Mouse (Mus musculus) brain, adult 2 months (tissue): ENCODE data around the gene Fam98a.

Source experiments
- DNase-seq: peaks from one replicate; pipeline ENCODE4 v3.0.0; 2011; ENCODE audit warnings: low read depth, low spot score

The Fam98a gene

GRCm38 (mm10) chr17:75551512-75552400 is at the start of gene Fam98a:
Gene Fam98a (minus strand): TSS chr17:75551946.
- peak; percentile 99 for DNase-seq

GRCm38 (mm10) chr17:75598652-75599051 is 46.9 kb upstream of the Fam98a start:
- no peak for DNase-seq

GRCm38 (mm10) chr17:75582738-75583137 is 31.0 kb upstream of the Fam98a start:
- no peak for DNase-seq

- no peak for DNase-seq
Observed at GRCm38 (mm10) chr17:75575608-75576007, 23.9 kb upstream of the Fam98a start.

GRCm38 (mm10) chr17:75558041-75558440 is 6.3 kb upstream of the Fam98a start:
- no peak for DNase-seq

GRCm38 (mm10) chr17:75557031-75557430 is 5.3 kb upstream of the Fam98a start:
- DNase-seq = no peak

GRCm38 (mm10) chr17:75550771-75551413 is 854 bp downstream of the Fam98a start:
- no peak for DNase-seq

GRCm38 (mm10) chr17:75544262-75544661 is 7.5 kb downstream of the Fam98a start:
- no peak for DNase-seq

- no peak for DNase-seq
Observed at GRCm38 (mm10) chr17:75543434-75543833, 8.3 kb downstream of the Fam98a start.

GRCm38 (mm10) chr17:75539841-75540240 is 11.9 kb downstream of the Fam98a start:
- DNase-seq = no peak

GRCm38 (mm10) chr17:75539130-75539529 is 12.6 kb downstream of the Fam98a start:
- DNase-seq = no peak

GRCm38 (mm10) chr17:75538431-75538830 is 13.3 kb downstream of the Fam98a start:
- no peak for DNase-seq

- DNase-seq = no peak
Observed at GRCm38 (mm10) chr17:75537050-75537445, 14.7 kb downstream of the Fam98a start.

- DNase-seq = peak; percentile 84
Observed at GRCm38 (mm10) chr17:75536396-75537049, 15.2 kb downstream of the Fam98a start.

GRCm38 (mm10) chr17:75535612-75536011 is 16.1 kb downstream of the Fam98a start:
- DNase-seq = no peak

- peak; percentile 31 for DNase-seq
Observed at GRCm38 (mm10) chr17:75534314-75535020, 17.3 kb downstream of the Fam98a start.

- DNase-seq = no peak
Observed at GRCm38 (mm10) chr17:75532469-75532986, 19.2 kb downstream of the Fam98a start.

GRCm38 (mm10) chr17:75529222-75529935 is 22.4 kb downstream of the Fam98a start:
- no peak for DNase-seq

- DNase-seq = no peak
Observed at GRCm38 (mm10) chr17:75526411-75526810, 25.3 kb downstream of the Fam98a start.

- peak; percentile 33 for DNase-seq
Observed at GRCm38 (mm10) chr17:75523812-75524211, 27.9 kb downstream of the Fam98a start.
